Mouse (Mus musculus): ENCODE results near the gene Trmo.

DNA sequence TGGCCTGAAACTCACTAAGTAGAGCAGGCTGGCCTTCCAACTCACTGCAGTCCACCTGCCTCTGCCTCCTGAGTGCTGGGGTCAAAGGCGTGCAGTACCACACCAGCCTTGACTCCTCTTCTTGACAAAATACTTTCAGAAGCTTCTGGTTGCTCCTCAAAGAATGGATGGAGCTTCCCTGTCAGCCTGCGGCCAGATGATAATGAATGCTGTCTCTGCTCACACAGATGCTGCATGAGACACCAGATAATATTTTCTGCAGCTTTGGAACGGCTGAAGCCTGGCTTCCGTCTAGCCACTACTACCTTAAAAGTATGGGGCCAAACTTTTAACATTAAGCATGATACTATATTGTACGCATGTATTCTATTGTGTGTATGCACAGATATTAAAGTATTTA lies 21.4 kb upstream of the Trmo start:
- TF ChIP-seq CTCF (IDR thresholded peaks at IDR 0.05) (no peak), EP300 (IDR thresholded peaks at IDR 0.05) (no peak)
